Mouse (Mus musculus): ENCODE results near the gene Ing4.

- TF ChIP-seq CHD2 (IDR thresholded peaks at IDR 0.05; ENCODE audit: low read depth, low read length) (no peak), MAFK (IDR thresholded peaks at IDR 0.05; ENCODE audit: insufficient read depth, low read depth, low read length) (no peak), ZC3H11A (IDR thresholded peaks at IDR 0.05; ENCODE audit: borderline replicate concordance, low read depth, low read length) (no peak)
Observed at GRCm38 (mm10) chr6:125009129-125009180, 30.6 kb upstream of the Ing4 start, which contains the start of gene Zfp384.

Data from ES-E14 (cell line).